Mouse (Mus musculus) G1E (cell line): Measurements from ENCODE around the gene Rac3. TPM values are rescaled to one million over a fixed set of nuclear protein-coding genes. Genes with fewer than 3 reads are reported as not detected.

Source experiments
- ATAC-seq: 2 replicates; pipeline ENCODE4 v1.8.0; 2016; ENCODE audit warnings: mild to moderate bottlenecking; ENCODE audit not compliant: insufficient number of reproducible peaks, poor library complexity, low FRiP score, severe bottlenecking; ENCODE audit errors: extremely low read depth
- DNase-seq: peaks from one replicate; pipeline ENCODE4 v3.0.0; 2012; ENCODE audit warnings: low spot score
- H3K27me3 ChIP-seq: 2 replicates; pipeline ENCODE4 v1.6.1; 2012; ENCODE audit warnings: mild to moderate bottlenecking, low read length, inconsistent platforms; ENCODE audit not compliant: insufficient read depth
- H3K36me3 ChIP-seq: replicated peaks from 2 replicates; pipeline ENCODE3; 2012; ENCODE audit warnings: mild to moderate bottlenecking, inconsistent platforms
- H3K4me1 ChIP-seq: 2 replicates; pipeline ENCODE4 v1.6.1; 2012; ENCODE audit warnings: low read depth, low read length, inconsistent platforms, mixed read lengths; ENCODE audit not compliant: insufficient read depth
- H3K4me3 ChIP-seq: 2 replicates; pipeline ENCODE4 v1.5.1; 2012; ENCODE audit warnings: low read depth, mild to moderate bottlenecking, inconsistent platforms, low read length, moderate library complexity, mixed read lengths
- H3K9me3 ChIP-seq: replicated peaks from 2 replicates; pipeline ENCODE4 v1.6.1; 2012; ENCODE audit warnings: inconsistent platforms
- CTCF ChIP-seq: IDR thresholded peaks from 2 replicates; pipeline ENCODE4 v1.5.1; 2012; ENCODE audit warnings: low read depth, low read length, inconsistent platforms, mixed read lengths
- GATA1 ChIP-seq: IDR thresholded peaks from 2 replicates; pipeline ENCODE4 v1.6.1; 2012; ENCODE audit warnings: borderline replicate concordance, low read length, inconsistent platforms, mixed read lengths
- GATA2 ChIP-seq: IDR thresholded peaks from 2 replicates; pipeline ENCODE4 v1.6.1; 2012; ENCODE audit warnings: low read depth, low read length, inconsistent platforms, borderline replicate concordance
- POLR2AphosphoS5 ChIP-seq: IDR thresholded peaks from 2 replicates; pipeline ENCODE4 v1.6.1; 2012; ENCODE audit warnings: low read depth, low read length, inconsistent platforms; ENCODE audit not compliant: insufficient replicate concordance
- TAL1 ChIP-seq: conservative IDR thresholded peaks from 2 replicates; pipeline ENCODE4 v1.6.1; 2012; ENCODE audit warnings: low read depth, low read length, inconsistent platforms, mixed read lengths
- polyA plus RNA-seq: library from polyadenylated mRNA; stranded (reverse); fragments of >175 nt; gene quantifications from 2 replicates; pipeline ENCODE4 v1.2.3, GENCODE M21; 2012
- total RNA-seq, 2 experiments: library from RNA; stranded (forward) in 1 of 2; stranded (reverse) in 1 of 2; fragments of 200-1000 nt in 1 of 2; fragments of >200 nt in 1 of 2; fragmentation: Nextera tagmentation in 1 of 2; gene quantifications; 2 replicates each; pipeline ENCODE4 v1.2.3; 2014 to 2017

Gene Rac3
- total and polyA plus RNA-seq, 3 experiments: 0.66 to 2.6 (median 2.1) TPM

- Histone ChIP-seq H3K4me1 (peaks cover 14% of the 10 kb centered on the region), H3K36me3 (peaks cover 90% of the 10 kb centered on the region), H3K4me3 (no peak overlapping the region), H3K27me3 (no peaks in the 10 kb centered on the region), H3K9me3 (no peaks in the 10 kb centered on the region)
- DNase-seq: no peak
- ATAC-seq: no peak
- no peak for TF ChIP-seq CTCF
- TF ChIP-seq GATA2: no peak
- TF ChIP-seq GATA1: no peak
- no peak for TF ChIP-seq POLR2AphosphoS5
- TF ChIP-seq TAL1: no peak
Observed at GRCm38 (mm10) chr11:120703696-120704454, 17.4 kb upstream of the Rac3 start.

GRCm38 (mm10) chr11:120704486-120705325 is 16.6 kb upstream of the Rac3 start:
- DNase-seq (no peak), ATAC-seq (no peak)
- TF ChIP-seq POLR2AphosphoS5 (no peak), TAL1 (no peak), GATA1 (no peak)
- Histone ChIP-seq H3K9me3 (no peaks in the 10 kb centered on the region), H3K4me1 (peaks cover 16% of the 10 kb centered on the region), H3K4me3 (no peak overlapping the region), H3K27me3 (no peaks in the 10 kb centered on the region), H3K36me3 (peaks cover 90% of the 10 kb centered on the region)

- Histone ChIP-seq H3K4me1 (peaks cover 28% of the 10 kb centered on the region), H3K4me3 (no peak overlapping the region), H3K36me3 (peaks cover 90% of the 10 kb centered on the region), H3K9me3 (no peaks in the 10 kb centered on the region), H3K27me3 (no peaks in the 10 kb centered on the region)
- no peak for DNase-seq
- TF ChIP-seq POLR2AphosphoS5 (no peak), CTCF (no peak), GATA1 (no peak), GATA2 (no peak), TAL1 (no peak)
- ATAC-seq: no peak
Observed at GRCm38 (mm10) chr11:120706120-120706519, 15.2 kb upstream of the Rac3 start.

- peaks cover 91% of the 10 kb centered on the region for H3K36me3 ChIP-seq
- no peak overlapping the region for H3K4me3 ChIP-seq
- ATAC-seq: no peak
- TF ChIP-seq POLR2AphosphoS5: no peak
- TF ChIP-seq TAL1: no peak
- DNase-seq: no peak
- no peaks in the 10 kb centered on the region for H3K9me3 ChIP-seq
- H3K27me3 ChIP-seq: no peaks in the 10 kb centered on the region
- H3K4me1 ChIP-seq: peaks cover 38% of the 10 kb centered on the region
Observed at GRCm38 (mm10) chr11:120707225-120707624, 14.0 kb upstream of the Rac3 start.

- H3K9me3 ChIP-seq: no peaks in the 10 kb centered on the region
- DNase-seq (no peak), ATAC-seq (no peak)
- no peak overlapping the region for H3K4me3 ChIP-seq
- H3K36me3 ChIP-seq: peaks cover 90% of the 10 kb centered on the region
- peaks cover 45% of the 10 kb centered on the region for H3K4me1 ChIP-seq
- H3K27me3 ChIP-seq: no peaks in the 10 kb centered on the region
- TF ChIP-seq GATA1 (no peak), TAL1 (no peak), CTCF (no peak), GATA2 (no peak), POLR2AphosphoS5 (no peak)
Observed at GRCm38 (mm10) chr11:120707969-120708368, 13.3 kb upstream of the Rac3 start.

- H3K4me3 ChIP-seq: no peak overlapping the region
- no peak for ATAC-seq
- H3K36me3 ChIP-seq: peaks cover 77% of the 10 kb centered on the region
- H3K4me1 ChIP-seq: peaks cover 59% of the 10 kb centered on the region
- DNase-seq: no peak
- H3K27me3 ChIP-seq: no peaks in the 10 kb centered on the region
- no peaks in the 10 kb centered on the region for H3K9me3 ChIP-seq
- TF ChIP-seq CTCF (no peak), GATA2 (no peak), GATA1 (no peak), POLR2AphosphoS5 (no peak)
Observed at GRCm38 (mm10) chr11:120709551-120709950, 11.7 kb upstream of the Rac3 start.
